Mouse (Mus musculus) liver, postnatal 0 days (tissue): ENCODE results near the gene Mrps7. TPM values are rescaled to one million over a fixed set of nuclear protein-coding genes. Genes with fewer than 3 reads are reported as not detected.

Experiments
- ATAC-seq: fragments of 200-750 bp; cut with Nextera tagmentation; 2 replicates; pipeline ENCODE4 v1.8.0; 2017; ENCODE audit warnings: mild to moderate bottlenecking, moderate library complexity
- DNase-seq: peaks from one replicate; pipeline ENCODE4 v3.0.0-alpha.2; 2016
- H3K27ac ChIP-seq: fragments of 300-500 bp; sonication (generic); 2 replicates; pipeline ENCODE4 v1.5.1; 2014; ENCODE audit warnings: antibody characterized with exemption, moderate library complexity, mild to moderate bottlenecking, low read depth
- H3K27me3 ChIP-seq: fragments of 300-500 bp; sonication (generic); 2 replicates; pipeline ENCODE4 v1.6.1; 2014; ENCODE audit warnings: low read length, control low read depth, mixed read lengths; ENCODE audit not compliant: insufficient read depth
- H3K36me3 ChIP-seq: fragments of 300-500 bp; sonication (generic); replicated peaks from 2 replicates; pipeline ENCODE4 v1.6.1; 2014; ENCODE audit warnings: mild to moderate bottlenecking, control low read depth, low read length, moderate library complexity, mixed read lengths; ENCODE audit not compliant: insufficient read depth
- H3K4me1 ChIP-seq: fragments of 300-500 bp; sonication (generic); 2 replicates; pipeline ENCODE4 v1.6.1; 2014; ENCODE audit warnings: antibody characterized with exemption, mild to moderate bottlenecking, control low read depth; ENCODE audit not compliant: insufficient read depth
- H3K4me2 ChIP-seq: fragments of 300-500 bp; sonication (generic); 2 replicates; pipeline ENCODE4 v1.6.1; 2014; ENCODE audit warnings: low read depth, mild to moderate bottlenecking, low read length, moderate library complexity, mixed read lengths
- H3K4me3 ChIP-seq: fragments of 300-500 bp; sonication (generic); 2 replicates; pipeline ENCODE4 v1.5.1; 2014; ENCODE audit warnings: low read depth, low read length
- H3K9ac ChIP-seq: fragments of 300-500 bp; sonication (generic); replicated peaks from 2 replicates; pipeline ENCODE4 v1.6.1; 2014; ENCODE audit warnings: mild to moderate bottlenecking, moderate library complexity
- H3K9me3 ChIP-seq: fragments of 300-500 bp; sonication (generic); 2 replicates; pipeline ENCODE4 v1.6.1; 2016; ENCODE audit warnings: mild to moderate bottlenecking, control low read depth, low read length, mixed read lengths
- CTCF ChIP-seq: sonication (generic); IDR thresholded peaks from 2 replicates; pipeline ENCODE4 v1.5.1; 2016; ENCODE audit warnings: antibody characterized with exemption, low read depth
- EP300 ChIP-seq: IDR thresholded peaks from 2 replicates; pipeline ENCODE4 v1.6.1; 2016; ENCODE audit warnings: antibody characterized with exemption, low read depth, mild to moderate bottlenecking
- WGBS: fragments of 180-500 bp; shearing (Covaris S2); extraction: QIAGEN DNeasy Blood & Tissue Kit; methylation state at CpG from one replicate; pipeline ENCODE4 v1.1.7; 2014; ENCODE audit not compliant: insufficient replicate concordance; 5-methylcytosine and 5-hydroxymethylcytosine counted together
- polyA plus RNA-seq: library from polyadenylated mRNA; unstranded; fragments of >200 nt; fragmentation: Nextera tagmentation; extraction: Ambion mirVana; gene quantifications from 2 replicates; pipeline ENCODE4 v1.2.1, GENCODE M21; 2015

Mrps7 gene
- polyA plus RNA-seq, 1 experiment from 2014 or later: 48.9 TPM

- Histone ChIP-seq H3K4me1 (peaks cover 18% of the 10 kb centered on the region), H3K9ac (no peak overlapping the region; the same call in 1 of the 2 replicates), H3K4me3 (no peak overlapping the region), H3K27ac (no peak overlapping the region), H3K4me2 (no peak overlapping the region), H3K9me3 (no peaks in the 10 kb centered on the region), H3K36me3 (0 out of 2 replicates have a peak, but pooled peaks cover 9% of the 10 kb centered on the region), H3K27me3 (no peaks in the 10 kb centered on the region)
- ATAC-seq: no peak
- 38% methylated on average over 5 of the region's 5 CpGs for WGBS
- no peak for TF ChIP-seq EP300
- TF ChIP-seq CTCF: no peak
- no peak for DNase-seq
Observed at GRCm38 (mm10) chr11:115638498-115639409, 35.0 kb downstream of the Mrps7 start.

- peaks cover 18% of the 10 kb centered on the region for H3K4me1 ChIP-seq
- H3K27me3 ChIP-seq: no peaks in the 10 kb centered on the region
- no peaks in the 10 kb centered on the region for H3K9me3 ChIP-seq
- no peak overlapping the region for H3K4me2 ChIP-seq
- no peak overlapping the region; the same call in 1 of the 2 replicates for H3K9ac ChIP-seq
- ATAC-seq (no peak), DNase-seq (no peak)
- H3K4me3 ChIP-seq: no peak overlapping the region
- H3K36me3 ChIP-seq: peaks cover 14% of the 10 kb centered on the region; the same call in 1 of the 2 replicates
- no peak overlapping the region for H3K27ac ChIP-seq
- 77% methylated on average over 4 of the region's 4 CpGs for WGBS
- TF ChIP-seq EP300 (no peak), CTCF (no peak)
Observed at GRCm38 (mm10) chr11:115639540-115639939, 35.8 kb downstream of the Mrps7 start.

GRCm38 (mm10) chr11:115640311-115640828, 36.6 kb downstream of the Mrps7 start:
- Histone ChIP-seq H3K4me3 (no peak overlapping the region), H3K27ac (no peak overlapping the region), H3K9ac (no peak overlapping the region), H3K4me1 (peaks cover 18% of the 10 kb centered on the region), H3K9me3 (no peaks in the 10 kb centered on the region), H3K36me3 (peaks cover 14% of the 10 kb centered on the region; the same call in 1 of the 2 replicates), H3K27me3 (no peaks in the 10 kb centered on the region), H3K4me2 (no peak overlapping the region)
- TF ChIP-seq CTCF (no peak), EP300 (no peak)
- DNase-seq (no peak), ATAC-seq (no peak)
- 53% methylated on average over 3 of the region's 4 CpGs for WGBS

GRCm38 (mm10) chr11:115640978-115641663, 37.4 kb downstream of the Mrps7 start:
- Histone ChIP-seq H3K36me3 (peaks cover 18% of the 10 kb centered on the region), H3K27me3 (no peaks in the 10 kb centered on the region), H3K4me1 (peaks cover 18% of the 10 kb centered on the region), H3K9me3 (no peaks in the 10 kb centered on the region), H3K4me2 (0 out of 2 replicates have a peak overlapping the region, but pooled peaks have one; percentile 6), H3K27ac (peak overlapping the region; percentile 34; the same call in 1 of the 2 replicates), H3K4me3 (no peak overlapping the region), H3K9ac (0 out of 2 replicates have a peak overlapping the region, but pooled peaks have one; percentile 11)
- 25% methylated on average over 14 of the region's 14 CpGs for WGBS
- no peak for DNase-seq
- TF ChIP-seq CTCF (no peak), EP300 (no peak)
- peak; percentile 43 for ATAC-seq

GRCm38 (mm10) chr11:115641664-115642036, 37.9 kb downstream of the Mrps7 start:
- 75% methylated on average over 4 of the region's 4 CpGs for WGBS
- H3K27ac ChIP-seq: peak overlapping the region; percentile 34; the same call in 1 of the 2 replicates
- ATAC-seq (no peak), DNase-seq (no peak)
- no peaks in the 10 kb centered on the region for H3K27me3 ChIP-seq
- peaks cover 23% of the 10 kb centered on the region for H3K36me3 ChIP-seq
- H3K4me2 ChIP-seq: 0 out of 2 replicates have a peak overlapping the region, but pooled peaks have one; percentile 6
- H3K4me3 ChIP-seq: no peak overlapping the region
- H3K9ac ChIP-seq: 0 out of 2 replicates have a peak overlapping the region, but pooled peaks have one; percentile 11
- no peaks in the 10 kb centered on the region for H3K9me3 ChIP-seq
- TF ChIP-seq CTCF (no peak), EP300 (no peak)
- H3K4me1 ChIP-seq: peaks cover 18% of the 10 kb centered on the region

- no peak for DNase-seq
- H3K36me3 ChIP-seq: peaks cover 28% of the 10 kb centered on the region
- WGBS: 89% methylated on average over 2 of the region's 2 CpGs
- TF ChIP-seq EP300 (no peak), CTCF (no peak)
- H3K9me3 ChIP-seq: no peaks in the 10 kb centered on the region
- no peak overlapping the region for H3K4me3 ChIP-seq
- no peak overlapping the region for H3K9ac ChIP-seq
- ATAC-seq: no peak
- no peaks in the 10 kb centered on the region for H3K27me3 ChIP-seq
- H3K4me2 ChIP-seq: no peak overlapping the region
- peaks cover 18% of the 10 kb centered on the region for H3K4me1 ChIP-seq
- no peak overlapping the region for H3K27ac ChIP-seq
Observed at GRCm38 (mm10) chr11:115642705-115643104, 39.0 kb downstream of the Mrps7 start.
